Mouse (Mus musculus): ENCODE measurements around the gene Mymk.

The Mymk gene

DNA sequence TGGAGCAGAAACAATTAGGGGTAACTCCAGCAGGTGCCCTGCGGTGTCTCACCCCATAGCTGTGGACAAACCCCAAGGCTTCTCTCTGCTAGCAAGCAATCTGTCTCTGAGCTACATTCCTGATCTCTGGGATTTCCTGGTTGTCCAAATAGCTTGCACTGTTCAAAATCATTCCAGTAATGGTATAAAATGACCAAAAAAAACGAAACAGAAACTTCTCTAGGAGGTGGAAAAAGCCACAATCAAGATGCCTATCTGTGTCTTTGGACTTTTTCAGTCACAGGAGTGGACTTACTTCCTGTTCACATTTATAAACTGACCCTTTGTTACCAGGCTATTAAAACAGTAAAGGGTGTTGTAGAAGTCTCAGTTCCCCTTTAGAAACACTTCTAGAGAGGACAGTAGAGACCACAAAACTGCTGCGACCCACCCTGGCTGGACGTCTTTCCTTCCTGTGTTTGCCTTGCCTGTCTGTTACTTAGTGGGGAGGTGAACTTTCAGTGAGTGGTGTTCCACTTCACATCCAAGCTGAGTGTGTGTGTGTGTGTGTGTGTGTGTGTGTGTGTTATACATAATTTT is 43.5 kb downstream of the Mymk start:
- DNase-seq, result no peak

DNA sequence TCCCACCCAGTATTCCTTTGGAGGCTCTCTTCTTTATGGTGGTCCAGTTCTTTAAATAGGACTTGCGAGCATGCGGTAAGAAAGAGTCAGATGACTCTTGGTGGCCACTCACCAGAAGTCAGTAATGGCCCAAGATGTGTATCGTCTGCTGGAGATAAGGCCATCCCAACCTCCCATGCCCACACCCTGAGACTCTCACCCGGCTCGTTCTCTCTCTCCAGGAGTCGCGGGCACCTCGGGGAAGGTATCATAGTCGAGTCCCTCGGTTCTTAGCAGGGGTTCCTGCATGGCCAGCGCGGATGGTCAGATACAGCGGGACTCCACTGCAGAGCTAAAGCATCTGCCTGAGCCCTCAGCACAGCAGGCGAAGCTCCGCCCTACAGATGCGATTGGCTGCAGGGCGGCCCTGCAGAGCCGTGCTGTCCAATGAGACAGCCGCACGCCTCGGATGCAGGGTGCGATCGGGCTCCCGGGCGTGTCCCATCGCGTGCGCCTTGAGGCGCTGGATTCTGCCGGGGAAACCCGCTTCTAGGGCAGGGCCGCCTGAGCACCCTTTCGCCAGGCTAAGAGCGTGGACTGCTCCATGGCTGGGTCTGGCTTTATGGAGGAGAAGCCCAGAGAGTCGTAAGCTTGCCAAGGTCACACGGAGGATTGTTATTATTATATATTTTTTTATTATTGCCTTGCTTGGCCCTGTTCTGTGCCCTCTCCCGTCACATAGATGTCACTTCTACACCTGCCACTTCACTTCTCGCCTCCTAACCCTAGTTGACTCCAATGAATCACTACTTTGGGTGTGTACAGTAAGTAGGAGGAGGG is 44.2 kb downstream of the Mymk start, which contains the start of gene Slc2a6:
Slc2a6 (minus strand) TSS at position 381 of the 819 bp plus-strand sequence.
- peak; percentile 95 for DNase-seq

DNA sequence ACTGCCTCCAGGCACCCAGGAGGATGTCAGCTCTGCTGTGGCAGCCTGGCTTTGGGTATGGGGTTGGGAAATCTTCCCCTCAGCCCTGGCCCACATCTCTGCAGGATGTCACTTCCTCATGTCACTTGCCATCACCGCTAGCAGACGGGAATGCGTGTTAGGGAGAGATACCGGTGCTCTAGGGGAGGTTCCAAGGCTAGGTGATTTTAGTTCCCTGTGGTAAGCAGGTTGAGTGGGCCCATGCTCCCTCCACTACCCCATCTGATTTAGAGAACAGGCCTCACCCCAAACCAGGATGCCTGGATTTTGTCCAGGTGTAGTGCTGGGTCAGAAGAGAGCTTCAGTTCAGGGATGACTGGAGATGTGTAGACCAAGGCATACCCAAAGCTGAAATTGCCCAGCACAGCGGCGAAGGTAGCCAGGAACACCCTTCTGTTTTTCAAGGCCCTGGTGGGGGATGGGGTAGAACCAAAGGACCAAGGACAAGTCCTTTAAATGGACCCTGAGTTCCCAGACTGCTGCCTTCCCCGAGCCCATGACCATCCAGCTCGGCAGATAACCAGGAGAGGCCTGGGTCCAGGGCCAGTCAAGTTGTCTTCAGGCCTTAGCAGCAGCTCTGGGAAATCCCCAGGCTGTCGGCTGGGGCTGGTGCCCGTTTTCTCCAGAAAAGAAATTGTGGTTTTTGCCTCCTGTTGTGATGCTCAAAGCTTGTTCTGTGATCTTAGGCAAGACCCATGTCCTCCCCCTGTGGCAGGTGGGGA is 44.9 kb downstream of the Mymk start:
- no peak for DNase-seq

DNA sequence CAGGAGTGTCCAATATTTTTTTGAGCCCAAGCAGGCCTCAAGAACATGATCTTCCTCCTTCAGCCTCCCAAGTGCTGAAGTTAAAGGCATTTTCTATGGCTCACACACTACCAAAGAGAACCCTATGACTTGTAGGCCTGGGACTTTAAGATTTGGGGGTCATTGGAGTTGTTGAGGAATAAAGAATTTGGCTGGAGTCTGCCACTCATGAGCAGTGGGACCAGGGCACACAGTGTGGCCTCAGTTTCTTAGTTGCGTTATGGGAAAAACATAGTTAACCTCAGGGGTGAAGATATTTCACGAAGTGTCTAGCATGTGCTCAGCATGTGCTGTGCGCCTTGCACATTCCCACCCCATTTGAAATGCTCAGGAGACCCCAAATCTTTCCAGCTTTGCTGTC is 45.6 kb downstream of the Mymk start:
- no peak for DNase-seq

DNA sequence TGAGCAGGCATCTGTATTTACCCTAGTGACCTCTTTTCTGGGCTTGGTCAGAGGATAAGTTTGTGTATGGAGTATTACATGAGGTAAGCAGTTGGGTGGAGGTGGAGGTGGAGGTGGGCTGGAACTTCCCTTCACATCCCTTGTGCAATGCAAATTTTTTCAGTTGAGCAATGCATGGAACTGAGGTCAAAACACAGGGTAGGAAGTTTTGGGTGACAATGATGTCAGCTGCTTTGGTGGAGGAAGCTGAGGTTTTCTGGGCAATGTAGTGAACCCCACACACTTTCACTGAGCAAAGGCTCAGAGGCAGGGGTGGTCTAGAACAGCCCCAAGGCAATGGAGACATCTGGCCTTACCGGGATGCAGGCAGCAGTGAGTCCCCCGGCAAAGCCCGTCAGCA is 46.4 kb downstream of the Mymk start:
- DNase-seq, result no peak

DNA sequence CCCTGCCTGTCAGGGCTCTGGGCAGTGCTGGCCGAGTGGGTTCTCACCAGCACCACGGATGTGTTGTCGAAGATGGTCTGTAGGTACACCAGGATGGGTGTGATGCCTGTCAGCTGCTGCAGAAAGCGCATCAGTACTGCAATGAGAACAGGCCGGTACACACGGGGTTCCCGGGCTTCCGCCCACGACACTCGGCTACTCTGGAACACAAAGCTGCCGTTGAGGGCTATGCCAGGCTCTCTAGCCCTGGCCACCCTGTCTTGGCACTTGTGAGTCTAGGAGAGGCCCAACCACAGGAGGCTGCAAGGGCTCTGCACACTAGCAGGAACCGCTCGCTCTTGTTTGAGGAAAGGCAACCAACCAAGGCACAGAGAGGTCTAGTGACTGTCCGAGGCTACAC is 47.8 kb downstream of the Mymk start:
- no peak for DNase-seq

DNA sequence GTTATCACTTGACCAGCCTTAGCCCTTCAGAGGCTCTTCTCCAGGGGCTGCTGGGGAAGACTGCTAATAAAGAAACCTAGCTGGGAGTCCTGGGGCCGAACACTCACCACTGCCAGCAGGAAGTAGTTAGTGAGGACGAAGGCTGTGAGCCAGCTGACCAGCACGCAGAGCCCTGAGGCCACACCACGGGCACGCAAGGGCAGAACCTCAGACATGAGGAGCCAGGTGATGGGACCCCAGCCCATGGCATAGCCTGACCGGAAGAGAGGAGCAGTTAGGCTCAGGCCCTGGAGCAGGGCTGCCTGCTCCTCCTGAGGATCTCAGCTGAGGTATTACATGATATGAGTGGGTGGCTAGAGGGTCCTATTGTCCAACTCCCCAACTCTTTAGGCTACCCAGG is 49.4 kb downstream of the Mymk start:
- no peak for DNase-seq

DNA sequence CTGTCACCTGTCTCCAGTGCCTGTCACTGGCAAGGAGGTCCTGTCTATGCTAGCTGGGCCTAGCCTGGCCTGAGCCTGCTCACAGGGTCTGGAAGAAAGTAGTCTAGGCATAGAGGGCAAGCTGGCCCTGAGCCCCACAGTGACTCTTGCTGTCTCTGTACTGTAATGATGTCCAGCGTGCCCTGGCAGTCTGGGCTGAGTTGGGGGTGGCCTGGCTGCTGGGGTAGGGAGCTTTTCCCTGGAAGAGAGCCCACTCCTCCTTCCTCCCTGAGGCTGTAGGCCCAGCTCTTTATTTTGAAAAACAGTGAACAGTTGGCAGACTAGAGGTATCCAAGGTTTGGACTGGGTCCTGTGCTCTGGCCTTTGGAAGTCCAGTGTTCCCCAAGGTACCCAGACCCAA is 50.9 kb downstream of the Mymk start:
- no peak for DNase-seq

DNA sequence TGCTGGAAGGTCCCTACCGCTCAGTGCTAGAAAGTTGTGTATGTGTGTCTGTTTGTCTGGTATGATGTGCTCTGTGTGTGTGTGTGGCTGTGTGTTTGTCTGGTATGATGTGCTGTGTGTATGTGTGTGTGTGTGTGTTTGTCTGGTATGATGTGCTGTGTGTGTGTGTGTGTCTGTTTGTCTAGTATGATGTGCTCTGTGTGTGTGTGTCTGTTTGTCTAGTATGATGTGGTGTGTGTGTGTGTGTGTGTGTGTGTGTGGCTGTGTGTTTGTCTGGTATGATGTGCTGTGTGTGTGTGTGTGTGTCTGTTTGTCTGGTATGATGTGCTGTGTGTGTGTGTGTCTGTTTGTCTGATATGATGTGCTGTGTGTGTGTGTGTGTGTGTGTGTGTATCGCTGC is 52.4 kb downstream of the Mymk start:
- no peak for DNase-seq

DNA sequence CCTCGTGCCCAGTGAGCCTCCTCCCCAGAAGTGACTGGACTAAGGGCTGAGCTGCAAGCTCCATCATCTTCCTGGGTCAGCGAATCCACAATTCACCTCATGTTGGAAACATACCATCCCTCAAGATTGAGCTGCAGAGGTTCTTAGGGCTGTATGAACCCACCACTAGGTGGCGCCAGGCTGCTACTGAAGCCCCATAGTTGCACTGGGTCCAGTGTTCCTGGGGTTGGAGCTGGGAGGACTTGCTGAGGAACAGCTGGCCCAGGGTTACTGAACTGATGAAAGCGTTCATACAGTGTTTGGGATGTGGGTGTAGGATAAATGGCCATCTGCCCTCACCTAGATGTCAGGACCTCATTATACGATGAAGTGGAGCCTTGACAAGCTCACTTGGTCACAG is 54.2 kb downstream of the Mymk start:
- DNase-seq, result no peak

Data from layer of hippocampus, adult 9-11 months (tissue).